Mouse (Mus musculus) megakaryocyte, embryonic 14.5 days (primary cell): ENCODE results near the gene Olfr112.

ENCODE experiments used
- FLI1 ChIP-seq: IDR thresholded peaks from 2 replicates; pipeline ENCODE4 v1.6.1; 2012; ENCODE audit warnings: low read length, inconsistent platforms, mixed read lengths
- GATA1 ChIP-seq: IDR thresholded peaks from 3 replicates; pipeline ENCODE4 v1.6.1; 2012; ENCODE audit warnings: mixed read lengths, low read length, inconsistent platforms, borderline replicate concordance

DNA sequence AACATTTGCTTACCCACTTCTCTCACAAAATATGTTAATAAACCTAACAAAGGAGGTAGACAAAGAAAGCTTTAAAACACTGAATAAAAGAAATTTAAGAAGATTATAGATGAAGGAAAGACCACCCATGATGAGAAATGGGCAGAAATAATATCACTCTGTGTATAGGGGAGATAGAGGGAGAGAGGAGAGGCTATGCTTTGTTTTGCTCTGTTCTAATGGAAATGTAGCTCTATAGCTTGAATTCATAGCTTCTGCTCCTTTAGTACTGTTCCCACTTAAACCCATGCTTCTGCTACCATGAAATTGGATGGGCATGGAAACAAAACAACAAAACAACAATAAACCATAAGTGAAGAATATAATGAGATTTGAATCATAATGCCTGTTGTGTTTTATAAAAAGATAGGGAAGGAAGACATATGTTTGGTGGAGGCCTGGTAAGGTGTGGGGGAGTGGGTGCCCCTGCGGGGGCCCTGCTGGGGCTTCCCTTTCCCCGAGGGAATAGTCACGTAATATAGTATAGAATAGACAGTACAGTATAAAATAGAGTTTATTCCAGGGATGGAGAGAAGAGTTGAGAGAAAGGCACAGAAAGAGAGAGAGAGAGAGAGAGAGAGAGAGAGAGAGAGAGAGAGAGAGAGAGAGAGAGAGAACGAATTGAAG is 27.7 kb downstream of the Olfr112 start:
- no peak for TF ChIP-seq GATA1
- no peak for TF ChIP-seq FLI1
